Mouse (Mus musculus) R1 (cell line): ENCODE measurements around the gene Cby1.

Experiments
- DNase-seq: peaks from one replicate; pipeline ENCODE4 v3.0.0-alpha.2; 2018; ENCODE audit warnings: low read depth, low spot score

Cby1 gene

GRCm38 (mm10) chr15:79706603-79707214, 47.7 kb downstream of the Cby1 start:
- DNase-seq, result peak; percentile 27

GRCm38 (mm10) chr15:79708229-79708822, 49.3 kb downstream of the Cby1 start:
- DNase-seq, result peak; percentile 43

- no peak for DNase-seq
Observed at GRCm38 (mm10) chr15:79715646-79716045, 56.6 kb downstream of the Cby1 start.

GRCm38 (mm10) chr15:79716710-79717109, 57.7 kb downstream of the Cby1 start:
- DNase-seq, result no peak
